Mouse (Mus musculus): ENCODE results near the gene Prrc2a.

Gene Prrc2a

DNA sequence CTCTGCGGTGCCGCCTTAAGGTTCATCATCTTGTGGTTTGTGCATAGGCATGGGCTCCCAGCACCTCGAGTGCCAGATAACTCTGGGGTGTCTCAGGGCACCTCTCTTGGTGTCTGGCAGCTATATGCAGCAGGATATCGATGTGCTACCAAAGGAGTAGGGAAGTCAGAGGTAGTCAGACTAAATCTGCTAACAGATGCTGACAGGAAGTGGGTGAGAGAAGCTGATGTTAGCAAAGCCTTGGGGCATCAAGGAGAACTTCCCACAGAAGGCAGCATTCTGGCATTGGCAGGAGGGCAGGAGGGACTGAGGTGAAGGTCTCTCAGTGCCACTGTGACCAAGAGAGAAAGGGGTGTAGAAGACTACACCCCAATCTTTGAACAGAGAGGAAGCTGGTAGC lies 25.4 kb upstream of the Prrc2a start:
- peak in 1 of 2 experiments; percentile 75 for DNase-seq (ENCODE audit: low spot score in 2 of 2)

DNA sequence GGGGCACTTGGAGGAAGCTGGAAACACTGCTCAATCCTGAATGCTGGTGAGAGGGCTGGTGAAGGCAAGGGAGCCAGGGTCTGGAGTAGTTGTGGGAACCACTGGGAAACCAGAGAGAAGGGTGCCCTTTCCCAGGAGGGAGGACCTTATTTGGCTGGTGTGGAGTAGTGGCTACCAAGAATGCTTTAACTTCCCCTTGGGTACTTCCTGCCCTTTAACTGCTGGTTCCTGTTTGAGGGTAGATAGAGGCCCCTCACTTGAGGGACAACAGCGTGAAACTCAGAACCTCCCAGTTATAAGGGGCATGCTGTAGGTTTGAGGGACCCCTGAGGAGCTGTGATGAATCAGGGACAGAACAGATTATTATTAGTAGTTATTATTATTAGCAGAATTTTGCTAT lies 24.5 kb upstream of the Prrc2a start:
- peak in 1 of 2 experiments; percentile 69 for DNase-seq (ENCODE audit: low spot score in 2 of 2)

DNA sequence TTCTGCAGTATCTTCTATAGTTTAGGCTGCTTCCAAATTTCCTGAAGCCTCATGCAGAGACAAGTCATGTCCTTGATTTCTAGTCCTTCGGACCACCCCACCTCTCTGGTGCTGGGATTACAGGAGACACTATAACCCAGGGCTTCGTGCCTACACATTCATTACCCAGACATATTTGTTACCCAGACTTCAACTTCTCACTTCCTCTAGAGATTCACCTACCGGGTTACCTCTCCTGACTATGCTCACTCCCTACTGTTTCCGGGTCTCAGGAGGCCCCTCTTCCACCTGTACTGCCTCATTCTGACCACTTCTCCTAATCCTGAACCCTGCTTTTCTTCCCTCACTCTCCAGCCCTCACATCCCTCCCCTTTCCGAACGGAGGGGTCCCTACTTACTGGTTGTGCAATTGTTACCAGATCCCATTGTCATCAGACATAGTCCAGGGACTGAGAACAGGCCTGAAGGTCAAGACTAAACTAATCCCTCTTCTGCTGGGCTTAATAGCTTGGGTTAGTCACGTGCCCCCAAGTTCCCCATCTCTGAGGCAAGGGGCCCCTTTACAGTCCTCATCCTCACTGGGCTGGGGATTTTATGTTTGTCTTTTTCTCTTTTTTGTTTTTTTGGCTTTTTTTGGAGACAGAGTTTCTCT lies 23.4 kb upstream of the Prrc2a start, which contains the start of gene Lst1:
TSS of gene Lst1 (minus strand) at position 481 of the 652 bp plus-strand sequence.
- DNase-seq (ENCODE audit: low spot score in 2 of 2): no peak

DNA sequence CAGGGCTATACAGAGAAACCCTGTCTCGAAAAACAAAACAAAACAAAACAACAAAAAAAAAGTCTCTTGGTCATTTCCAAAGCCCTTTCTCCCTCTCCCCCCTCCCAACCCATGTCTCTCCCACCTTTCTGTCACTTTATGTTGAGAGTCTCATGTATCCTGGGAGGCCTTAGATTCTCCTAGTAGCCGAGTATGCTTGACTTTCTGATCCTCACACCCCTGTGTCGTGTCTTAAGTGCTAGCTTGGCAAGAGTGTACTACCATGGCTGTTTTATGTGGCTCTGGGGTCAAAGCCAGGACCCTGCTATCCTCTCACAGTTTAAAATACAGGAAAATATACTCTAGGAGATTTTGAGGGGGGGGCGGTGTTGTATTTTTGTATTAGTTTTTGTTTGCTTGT lies 22.6 kb upstream of the Prrc2a start:
- no peak for DNase-seq (ENCODE audit: low spot score in 2 of 2)

DNA sequence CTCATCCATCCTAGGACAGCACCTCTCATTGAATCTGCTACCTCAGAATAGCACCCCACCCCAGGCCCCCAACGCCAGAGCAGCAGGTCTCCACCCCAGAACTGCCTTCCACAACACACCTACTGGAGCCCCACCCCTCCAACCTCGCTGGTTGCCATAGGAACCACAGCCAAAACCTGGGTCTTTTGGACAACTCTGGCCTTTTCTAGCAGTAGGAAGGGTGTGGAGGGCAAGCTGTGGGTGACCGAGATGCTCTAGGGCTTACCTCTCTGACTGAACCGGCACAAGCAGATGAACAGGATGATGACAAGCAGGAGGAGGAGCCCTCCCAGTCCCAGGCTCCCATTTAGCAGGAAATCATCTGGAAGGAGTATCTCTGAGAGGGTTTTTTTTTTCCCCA lies 22.0 kb upstream of the Prrc2a start:
- DNase-seq (ENCODE audit: low spot score in 2 of 2): peak; percentile 64 to 75

DNA sequence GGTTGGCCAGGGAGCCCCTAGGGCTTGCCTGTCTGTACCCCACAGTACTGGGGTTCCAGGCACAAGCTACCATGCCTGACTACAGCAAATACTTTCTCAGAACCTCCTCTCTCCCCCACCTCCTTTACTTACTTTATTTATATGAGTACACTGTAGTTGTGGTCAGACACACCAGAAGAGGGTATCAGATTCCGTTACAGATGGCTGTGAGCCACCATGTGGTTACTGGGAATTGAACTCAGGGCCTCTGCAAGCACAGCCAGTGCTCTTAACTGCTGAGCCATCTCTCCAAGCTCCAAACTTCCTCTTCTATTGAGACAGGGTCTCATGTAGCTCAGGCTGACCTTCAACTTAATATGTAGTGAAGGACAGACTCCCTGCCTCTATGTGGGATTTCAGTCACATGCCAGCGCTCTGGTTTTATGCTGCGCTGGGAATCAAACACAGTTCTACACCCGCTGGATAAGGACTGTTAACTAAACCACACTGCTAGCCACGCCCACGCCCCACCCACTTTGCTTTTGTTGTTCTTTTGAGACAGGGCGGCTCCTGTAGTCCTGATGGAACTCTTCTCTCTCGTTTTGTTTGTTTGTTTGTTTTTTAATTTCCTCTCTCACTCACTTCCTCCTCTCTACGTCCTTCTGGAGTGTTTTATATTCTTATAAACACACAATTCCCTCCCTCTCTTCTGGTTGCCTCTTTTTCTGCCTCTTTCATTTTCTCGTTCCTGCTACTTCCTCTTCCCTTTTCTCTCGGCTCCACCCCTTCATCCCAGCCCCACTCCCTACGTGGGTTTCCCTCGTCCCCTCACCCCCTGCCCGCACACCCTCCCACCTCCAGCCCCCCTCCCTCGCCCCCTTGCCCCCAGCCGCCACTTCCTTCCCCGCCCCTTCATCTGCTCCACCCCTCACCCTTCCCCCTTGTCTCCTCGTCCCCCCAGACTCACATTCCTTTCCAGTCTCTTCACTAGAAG lies 21.2 kb upstream of the Prrc2a start:
- DNase-seq (ENCODE audit: low spot score in 2 of 2): peak; percentile 81 to 87

DNA sequence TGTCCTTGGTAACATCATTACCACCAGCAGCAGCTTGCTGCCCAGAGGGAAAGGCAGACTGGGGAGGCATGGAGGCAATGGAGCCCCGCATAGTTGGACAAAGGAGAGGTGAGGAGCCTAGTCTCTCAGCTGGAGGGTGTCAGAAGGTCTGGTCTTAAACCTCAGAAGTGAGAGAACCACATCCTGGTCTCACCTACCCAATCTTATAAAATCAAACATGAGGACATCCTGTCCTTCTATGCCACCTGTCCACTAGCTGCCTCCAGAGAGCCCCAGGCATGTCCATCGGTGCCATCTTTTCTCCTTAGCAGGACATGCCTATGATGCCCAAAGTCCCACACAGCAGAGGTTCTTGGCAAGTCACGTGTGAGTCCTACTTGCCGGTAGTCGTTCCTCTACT lies 15.4 kb upstream of the Prrc2a start:
- DNase-seq (ENCODE audit: low spot score in 2 of 2): no peak

DNA sequence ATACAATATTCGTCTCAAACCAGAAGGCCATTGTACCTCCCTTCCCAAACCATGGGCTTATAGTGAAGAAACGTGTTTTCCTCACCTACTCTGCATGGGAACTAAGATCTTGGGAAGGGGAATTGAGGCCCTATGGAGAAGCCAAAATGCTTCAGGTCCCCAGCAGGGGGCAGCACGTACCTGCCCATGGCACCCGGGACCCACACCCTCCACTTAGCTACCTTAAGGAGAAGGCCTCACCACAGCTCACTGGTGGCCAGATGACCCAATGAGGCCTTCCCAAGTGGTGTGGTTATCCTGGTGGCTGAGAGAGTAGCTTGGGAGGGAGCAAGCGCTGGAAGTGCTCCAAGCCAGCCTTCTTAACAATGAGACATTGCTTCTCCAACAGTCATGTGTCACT lies 13.8 kb upstream of the Prrc2a start:
- peak; percentile 75 to 90 for DNase-seq (ENCODE audit: low spot score in 2 of 2)

DNA sequence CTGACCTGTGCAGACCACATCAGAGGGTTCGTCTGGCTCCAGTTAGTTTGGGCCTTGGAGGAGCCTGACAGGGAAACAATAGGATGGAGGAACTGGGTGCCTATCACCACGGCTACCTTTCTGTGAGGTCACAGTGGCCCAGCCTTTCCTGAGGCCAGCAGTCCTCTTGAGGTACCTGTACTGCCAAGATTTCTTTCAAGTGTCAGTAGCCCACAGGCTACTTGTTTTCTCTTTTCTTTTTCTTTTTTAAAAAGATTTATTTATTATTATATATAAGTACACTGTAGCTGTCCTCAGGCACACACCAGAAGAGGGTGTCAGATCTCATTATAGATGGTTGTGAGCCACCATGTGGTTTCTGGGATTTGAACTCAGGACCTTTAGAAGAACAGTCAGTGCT lies 11.3 kb upstream of the Prrc2a start, which contains the start of gene Aif1:
TSS of gene Aif1 (minus strand) at position 101 of the 400 bp plus-strand sequence.
- DNase-seq (ENCODE audit: low spot score in 2 of 2): no peak

DNA sequence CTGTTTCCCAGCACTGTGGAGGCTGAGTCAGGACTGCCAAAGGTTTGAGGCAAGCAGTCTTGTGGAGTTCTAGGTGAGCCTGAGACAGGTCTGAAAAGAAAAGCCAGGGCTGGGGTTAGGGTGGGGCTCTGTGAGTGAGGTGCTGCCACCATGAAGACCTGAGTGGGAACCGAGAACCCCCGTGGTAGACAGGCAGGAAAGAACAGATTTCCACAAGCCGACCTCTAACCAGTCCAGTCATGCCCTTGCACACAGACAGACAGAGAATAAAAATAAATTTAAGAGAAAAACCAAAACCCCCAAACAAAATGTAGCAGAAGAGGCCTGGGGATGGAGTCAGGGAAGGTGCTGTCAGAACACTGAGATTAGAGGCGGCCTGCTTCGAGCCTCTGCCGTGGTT lies 10.7 kb upstream of the Prrc2a start:
- DNase-seq (ENCODE audit: low spot score in 2 of 2): no peak

DNA sequence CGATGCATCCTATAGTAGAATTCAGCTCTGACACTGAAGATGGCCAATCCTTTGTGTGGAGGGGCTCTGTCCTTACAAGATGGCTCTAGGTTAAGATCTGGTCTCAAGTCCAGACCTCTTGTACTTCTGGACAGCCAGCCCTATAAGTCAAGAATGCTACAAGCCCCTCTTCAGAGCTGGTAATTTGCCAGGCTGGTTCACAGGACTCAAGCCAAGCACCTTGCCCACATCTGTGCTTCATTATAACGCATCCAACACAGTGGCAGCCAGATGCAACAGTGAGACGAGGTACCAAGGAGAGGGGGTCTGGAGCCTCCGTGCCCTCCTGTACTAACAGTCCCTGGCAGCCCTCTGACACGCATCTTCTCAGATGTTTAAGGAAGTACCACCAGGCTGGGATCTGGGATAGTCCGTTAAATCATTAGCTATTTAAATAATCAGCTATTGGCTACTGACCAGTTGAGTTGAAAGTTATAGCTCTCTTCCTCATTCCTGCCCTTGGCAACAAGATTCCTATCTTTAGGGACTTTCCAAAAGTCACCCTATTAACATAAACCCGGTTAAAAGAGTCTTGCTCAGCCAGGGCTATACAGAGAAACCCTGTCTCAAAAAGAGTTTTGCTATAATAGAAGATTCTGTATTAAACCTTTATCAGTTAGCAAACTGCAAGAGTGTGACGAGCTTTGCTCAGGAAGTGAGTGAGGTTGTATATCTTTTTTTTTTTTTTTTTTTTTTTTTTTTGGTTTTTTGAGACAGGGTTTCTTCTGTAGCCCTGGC lies 9.7 kb upstream of the Prrc2a start:
- DNase-seq (ENCODE audit: low spot score in 2 of 2): no peak

DNA sequence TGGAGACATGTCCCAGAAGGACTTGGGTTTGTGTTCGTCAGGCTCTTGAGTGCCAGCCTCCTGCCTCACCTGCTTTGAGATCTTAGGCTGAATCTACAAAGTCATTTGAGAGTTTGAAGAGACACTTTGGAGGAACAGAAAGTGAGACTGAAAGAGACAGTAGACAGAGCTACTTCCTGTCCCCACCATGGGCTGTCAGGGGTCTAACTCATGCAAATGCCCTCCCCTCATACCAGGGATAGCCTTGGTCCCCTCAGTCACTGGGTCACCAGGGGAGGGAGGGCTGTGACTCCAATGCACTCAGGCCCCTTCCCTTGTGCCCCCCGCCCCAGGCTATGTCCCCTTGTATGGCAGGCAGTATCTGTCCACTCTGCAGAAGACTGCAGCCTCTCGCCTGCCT lies 8.6 kb upstream of the Prrc2a start:
- DNase-seq (ENCODE audit: low spot score in 2 of 2): peak in 1 of 2 experiments; percentile 34

DNA sequence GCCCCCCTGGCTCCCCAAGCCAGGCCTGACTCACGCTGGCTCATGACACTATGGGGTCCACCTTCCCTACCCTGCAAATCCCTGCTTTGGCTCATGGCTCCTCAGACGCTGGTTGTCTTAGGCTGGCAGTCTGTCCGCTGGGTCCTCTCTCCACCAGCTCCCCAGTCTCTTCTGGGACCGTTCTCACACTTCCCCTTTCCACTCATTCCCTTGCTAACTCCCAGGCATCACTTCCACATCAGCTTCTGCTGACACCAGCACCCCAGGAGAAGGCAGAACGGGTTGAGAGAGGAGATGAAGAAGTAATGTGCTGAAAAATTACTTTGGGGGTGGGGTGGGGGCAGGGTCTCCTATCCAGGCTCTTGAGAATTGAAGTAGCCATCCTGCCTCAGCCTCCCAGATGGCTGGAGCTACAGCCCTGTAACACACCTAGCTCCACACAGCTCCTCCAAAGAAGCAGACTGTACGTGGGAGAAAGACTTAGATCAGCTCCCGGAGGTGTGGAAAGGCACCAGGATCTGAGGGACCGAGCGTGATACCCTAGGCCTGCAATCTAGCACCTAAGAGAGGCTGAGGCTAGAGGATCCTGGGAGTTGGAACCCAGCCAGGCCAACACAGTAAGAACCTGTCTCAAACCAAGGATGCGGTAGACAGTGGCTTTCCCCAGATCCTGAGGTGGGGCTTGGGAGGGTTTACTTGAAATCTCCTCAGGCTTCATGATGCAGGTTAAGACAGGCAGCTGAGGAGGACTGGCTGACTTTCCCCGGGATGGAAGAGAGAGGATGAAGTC lies 7.9 kb upstream of the Prrc2a start:
- DNase-seq (ENCODE audit: low spot score in 2 of 2): no peak

DNA sequence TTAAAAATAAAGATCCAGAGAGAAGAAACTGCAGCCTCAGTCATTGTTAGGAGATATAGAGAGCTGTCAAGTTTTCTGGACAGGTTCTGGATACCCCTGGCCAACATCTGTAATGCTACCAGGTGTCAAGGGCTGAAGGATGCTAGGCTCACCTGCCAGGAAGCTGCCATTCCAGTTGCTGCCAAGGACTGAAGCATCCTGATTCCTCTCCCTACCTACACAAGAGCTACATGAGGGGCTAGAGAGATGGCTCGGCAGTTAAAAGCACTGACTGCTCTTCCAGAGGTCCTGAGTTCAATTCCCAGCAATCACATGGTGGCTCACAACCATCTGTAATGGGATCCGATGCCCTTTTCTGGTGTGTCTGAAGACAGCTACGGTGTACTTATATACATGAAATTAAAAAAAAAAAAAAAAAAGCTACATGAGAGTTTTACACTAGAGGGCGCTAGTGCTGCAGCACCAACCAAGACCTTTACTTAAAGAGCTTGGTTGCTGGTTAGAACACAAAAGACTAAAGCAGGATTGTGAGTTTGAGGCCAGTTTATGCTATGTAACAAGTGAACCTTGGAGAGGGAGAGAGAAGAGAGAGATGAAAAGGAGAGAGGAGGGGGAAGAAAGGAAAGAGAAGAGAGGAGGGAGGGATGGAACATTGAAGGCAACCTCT lies 4.0 kb upstream of the Prrc2a start:
- DNase-seq (ENCODE audit: low spot score in 2 of 2): no peak

DNA sequence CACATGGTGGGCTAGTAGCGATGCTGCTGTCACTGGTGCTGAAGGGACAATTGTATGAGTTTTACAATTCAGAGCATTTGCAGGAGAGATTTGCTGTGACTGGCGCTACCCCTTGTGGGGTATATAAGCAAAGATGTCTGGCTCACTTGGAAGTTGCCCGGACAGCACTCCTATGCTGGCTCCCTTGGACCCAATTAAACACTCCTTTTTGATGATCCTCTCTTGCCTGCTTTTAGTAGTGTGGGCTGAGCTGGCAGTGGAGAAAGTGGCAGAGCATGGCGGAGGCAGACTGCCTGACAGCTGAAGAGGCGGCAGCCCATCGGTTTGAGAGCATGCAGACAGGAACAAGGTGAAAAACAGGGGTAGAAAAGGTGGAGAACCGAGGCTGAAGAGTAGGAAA lies 3.1 kb upstream of the Prrc2a start:
- DNase-seq (ENCODE audit: low spot score in 2 of 2): no peak

DNA sequence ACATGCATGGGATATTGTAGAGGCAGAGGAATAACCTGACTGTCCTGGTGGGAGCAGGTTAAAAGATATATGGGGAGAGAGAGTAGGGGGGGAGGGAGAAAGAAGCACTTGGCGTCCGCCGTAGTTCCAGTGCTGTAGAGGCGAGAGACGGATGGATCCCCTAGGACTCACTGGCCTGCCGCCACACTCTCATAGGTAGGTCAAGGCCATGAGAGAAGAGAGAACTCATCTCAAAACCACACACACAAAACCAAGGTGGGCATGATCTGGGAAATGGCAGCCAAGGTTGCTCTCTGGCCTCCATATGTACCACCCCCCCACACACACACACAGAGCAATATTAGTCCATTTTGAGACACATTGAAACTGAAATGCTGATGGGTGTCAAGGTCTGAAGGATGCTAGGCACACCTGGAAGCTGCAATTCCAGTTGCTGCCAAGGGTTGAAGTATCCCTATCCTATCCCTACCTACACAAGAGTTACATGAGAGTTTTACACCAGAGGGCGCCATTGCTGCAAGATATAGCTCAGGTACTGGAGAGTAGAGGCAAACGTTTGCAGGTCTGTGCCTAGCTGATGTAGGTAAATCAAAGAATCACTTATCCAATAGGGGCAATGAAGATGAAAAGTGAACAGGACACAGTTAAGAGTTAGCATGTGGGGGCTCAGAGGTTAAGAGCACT lies 1.8 kb upstream of the Prrc2a start:
- peak; percentile 71 to 83 for DNase-seq (ENCODE audit: low spot score in 2 of 2)

DNA sequence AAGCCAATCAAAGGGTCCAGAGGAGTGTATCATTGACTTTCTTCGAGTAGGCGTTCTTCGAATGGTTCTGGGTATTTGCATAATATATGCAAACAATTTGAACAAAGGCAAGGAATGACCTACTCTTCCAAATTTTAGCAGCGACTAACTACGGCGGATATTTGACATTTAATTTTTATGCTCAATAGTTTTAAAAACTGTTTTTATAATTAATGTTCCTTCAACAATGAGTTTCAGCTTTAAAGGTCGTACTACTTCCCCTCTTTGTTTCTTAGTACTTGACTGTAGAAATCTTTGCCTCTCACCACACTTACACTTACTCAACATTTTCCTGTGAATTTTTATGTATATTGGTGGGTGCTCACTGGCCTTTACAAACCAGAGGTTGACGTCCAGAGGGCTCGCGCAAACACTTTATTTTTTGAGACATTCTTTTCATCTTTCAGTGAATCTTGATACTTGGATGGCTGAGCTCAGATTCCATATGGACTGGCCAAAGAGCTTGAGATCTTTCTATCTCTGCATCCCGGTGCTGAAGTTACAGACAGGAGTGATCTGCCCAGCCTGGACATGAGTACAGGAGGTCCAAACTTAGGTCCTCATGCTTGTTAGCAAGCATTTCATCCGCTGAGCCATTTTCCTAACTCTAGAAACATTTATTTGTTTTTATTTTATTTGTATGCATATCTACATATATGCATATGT lies 906 bp upstream of the Prrc2a start:
- no peak for DNase-seq (ENCODE audit: low spot score in 2 of 2)

DNA sequence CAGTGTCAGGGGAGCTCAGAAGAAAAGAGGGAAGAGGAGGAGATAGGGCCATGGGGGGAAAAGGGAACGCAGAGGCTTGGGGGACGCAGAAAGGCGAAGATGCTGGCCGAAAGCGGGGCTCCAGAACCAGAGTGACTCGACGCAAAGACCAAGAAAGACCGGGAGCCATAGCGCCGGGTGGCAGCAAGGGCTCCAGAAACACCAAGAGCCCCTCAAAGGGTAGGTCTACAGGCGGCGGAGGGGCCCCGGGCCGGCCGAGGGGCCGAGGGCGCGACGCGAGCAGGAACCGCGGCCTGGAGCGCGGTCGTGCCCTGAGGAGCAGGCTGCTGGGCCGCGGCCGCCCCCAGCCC lies 504 bp downstream of the Prrc2a start:
- peak in 1 of 2 experiments; percentile 76 for DNase-seq (ENCODE audit: low spot score in 2 of 2)

DNA sequence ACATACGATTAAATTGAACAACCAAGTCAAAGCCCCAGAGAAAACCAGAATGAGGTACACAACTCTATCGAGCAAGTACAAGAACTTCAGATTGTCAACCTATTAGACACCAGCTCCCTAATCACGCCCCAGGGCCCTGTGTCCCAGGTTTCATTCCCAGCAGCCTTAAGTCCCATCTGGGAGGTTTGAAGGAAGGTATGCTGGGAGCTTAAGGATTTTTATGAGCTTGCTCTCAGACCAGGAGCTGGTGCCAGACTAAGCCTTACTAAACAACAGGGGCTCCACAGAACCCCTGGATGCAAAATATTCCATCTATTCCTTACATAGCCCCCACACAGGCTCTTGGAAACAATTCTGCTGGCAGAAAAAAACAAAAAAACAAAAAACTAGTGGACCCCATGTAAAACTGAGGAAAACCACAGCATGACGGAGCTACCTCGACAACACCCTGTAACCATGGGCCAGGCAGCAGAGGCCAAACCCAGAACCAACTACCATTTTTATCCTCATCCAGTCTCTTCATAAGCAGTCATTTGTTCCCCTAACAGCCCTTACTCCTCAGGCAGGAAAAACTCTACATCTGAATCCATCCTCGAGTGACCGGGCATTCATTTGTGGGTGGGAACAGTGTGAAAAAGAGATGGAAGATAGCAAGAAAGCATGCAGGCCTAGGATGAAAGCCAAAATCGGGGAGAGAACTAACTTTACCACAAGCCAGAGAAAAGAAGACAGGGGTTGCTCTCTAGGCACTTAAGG lies 1.2 kb downstream of the Prrc2a start:
- no peak for DNase-seq (ENCODE audit: low spot score in 2 of 2)

All from spleen, postnatal 4 days (tissue).